Mouse (Mus musculus): ENCODE measurements around the gene Hfe.

DNA sequence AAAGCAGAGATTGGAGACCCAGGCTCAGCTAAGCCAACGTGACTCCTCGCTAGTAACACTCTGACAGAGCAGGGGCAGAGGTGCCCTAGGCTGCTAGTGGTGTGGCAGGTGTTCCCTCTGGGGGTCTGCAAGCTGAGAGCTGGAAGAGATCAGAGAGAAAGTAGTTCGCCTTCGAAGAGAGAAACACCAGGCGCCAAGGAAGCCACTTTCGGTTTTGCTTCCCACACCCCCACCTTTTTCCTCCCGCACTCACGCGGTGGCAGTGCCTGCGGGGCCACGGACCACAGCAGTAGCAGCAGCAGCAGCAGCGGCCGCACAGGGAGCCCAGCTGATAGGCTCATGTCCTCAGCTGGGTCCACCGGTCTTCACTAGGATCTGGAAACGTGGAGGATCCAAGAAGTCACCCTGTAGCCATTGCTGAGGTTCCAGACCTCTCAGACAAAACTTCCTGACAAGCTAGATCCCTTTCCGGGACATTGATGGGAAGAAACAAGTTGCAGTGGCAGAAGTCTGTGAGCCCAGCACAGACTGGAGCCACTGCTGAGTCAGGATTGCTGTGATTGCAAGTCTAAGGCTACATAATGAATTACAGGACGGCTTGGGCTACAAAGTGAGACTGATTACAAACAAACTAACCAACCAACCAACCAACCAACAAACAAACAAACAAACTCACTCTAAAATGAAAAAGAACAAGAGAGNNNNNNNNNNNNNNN is at the start of gene Hfe:
- no peak for TF ChIP-seq CTCF (IDR thresholded peaks at IDR 0.05; ENCODE audit: borderline replicate concordance, insufficient read depth, low read length)
- 0 out of 2 replicates have a peak, but pooled peaks have one; percentile 14 for TF ChIP-seq POLR2A (IDR thresholded peaks at IDR 0.05; ENCODE audit: low read depth, low read length)
